Mouse (Mus musculus): ENCODE results near the gene Pkdcc. TPM values are rescaled to one million over a fixed set of nuclear protein-coding genes. Genes with fewer than 3 reads are reported as not detected.

The Pkdcc gene
- polyA plus RNA-seq, 1 experiment from 2014 or later = 27.4 TPM

- Histone ChIP-seq H3K4me3 (no peak overlapping the region), H3K36me3 (no peaks in the 10 kb centered on the region), H3K4me1 (peaks cover 13% of the 10 kb centered on the region), H3K27me3 (ENCODE audit: insufficient read depth, poor library complexity, severe bottlenecking) (no peaks in the 10 kb centered on the region), H3K9me3 (no peaks in the 10 kb centered on the region), H3K27ac (no peak overlapping the region)
- no peak for DNase-seq (ENCODE audit: low spot score)
- WGBS = 61% methylated on average over 9 of the region's 9 CpGs
Measured at GRCm38 (mm10) chr17:83190810-83191209, 24.3 kb upstream of the Pkdcc start.

- H3K9me3 ChIP-seq = no peaks in the 10 kb centered on the region
- H3K27ac ChIP-seq = no peak overlapping the region
- peaks cover 50% of the 10 kb centered on the region for H3K4me1 ChIP-seq
- no peaks in the 10 kb centered on the region for H3K36me3 ChIP-seq
- 83% methylated on average over 4 of the region's 4 CpGs for WGBS
- no peak for DNase-seq (ENCODE audit: low spot score)
- no peak overlapping the region for H3K4me3 ChIP-seq
- no peaks in the 10 kb centered on the region for H3K27me3 ChIP-seq (ENCODE audit: insufficient read depth, poor library complexity, severe bottlenecking)
Measured at GRCm38 (mm10) chr17:83194491-83194890, 20.6 kb upstream of the Pkdcc start.

DNA sequence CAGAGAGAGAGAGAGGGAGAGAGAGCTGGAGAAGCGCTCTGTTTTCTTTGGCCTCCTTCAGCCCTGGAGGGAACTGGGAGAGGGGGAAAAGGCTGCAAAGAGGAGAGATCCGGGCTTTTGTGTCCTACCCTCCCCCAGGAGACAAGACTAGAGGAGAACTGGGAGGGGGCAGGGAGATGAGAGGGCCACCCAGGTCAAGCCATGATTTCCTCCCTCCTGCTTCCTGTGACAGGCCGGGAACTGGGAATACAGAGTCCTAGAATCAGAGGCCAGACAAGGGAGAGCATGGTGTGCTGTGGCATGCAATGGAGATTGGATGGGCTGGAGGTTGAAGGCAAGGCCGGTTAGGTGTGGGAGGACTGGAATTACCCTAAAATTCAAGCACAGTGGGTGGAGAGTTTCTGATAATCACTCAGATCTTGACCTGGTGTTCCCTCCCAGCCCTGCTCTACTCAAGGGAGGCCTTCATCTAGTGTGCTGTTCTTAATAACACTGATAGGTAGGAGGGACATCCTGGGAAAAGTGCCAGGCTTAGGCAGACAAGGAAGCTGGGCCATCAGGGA lies 17.6 kb upstream of the Pkdcc start:
- Histone ChIP-seq H3K4me1 (peaks cover 67% of the 10 kb centered on the region), H3K27me3 (ENCODE audit: insufficient read depth, poor library complexity, severe bottlenecking) (no peaks in the 10 kb centered on the region), H3K27ac (peak overlapping the region; percentile 77), H3K9me3 (no peaks in the 10 kb centered on the region), H3K36me3 (no peaks in the 10 kb centered on the region), H3K4me3 (no peak overlapping the region)
- peak; percentile 79 for DNase-seq (ENCODE audit: low spot score)
- 26% methylated on average over 4 of the region's 4 CpGs for WGBS

GRCm38 (mm10) chr17:83200469-83200868 lies 14.6 kb upstream of the Pkdcc start:
- Histone ChIP-seq H3K36me3 (no peaks in the 10 kb centered on the region), H3K4me3 (no peak overlapping the region), H3K4me1 (peaks cover 83% of the 10 kb centered on the region), H3K9me3 (no peaks in the 10 kb centered on the region), H3K27ac (peak overlapping the region; percentile 77), H3K27me3 (ENCODE audit: insufficient read depth, poor library complexity, severe bottlenecking) (0 out of 2 replicates have a peak, but pooled peaks cover 3% of the 10 kb centered on the region)
- no peak for DNase-seq (ENCODE audit: low spot score)
- WGBS = 74% methylated on average over 5 of the region's 5 CpGs

- DNase-seq (ENCODE audit: low spot score) = no peak
- WGBS = 26% methylated on average over 6 of the region's 6 CpGs
- Histone ChIP-seq H3K4me3 (no peak overlapping the region), H3K9me3 (no peaks in the 10 kb centered on the region), H3K27ac (peak overlapping the region; percentile 77), H3K36me3 (no peaks in the 10 kb centered on the region), H3K27me3 (ENCODE audit: insufficient read depth, poor library complexity, severe bottlenecking) (0 out of 2 replicates have a peak, but pooled peaks cover 3% of the 10 kb centered on the region), H3K4me1 (peaks cover 81% of the 10 kb centered on the region)
Measured at GRCm38 (mm10) chr17:83201257-83201656, 13.8 kb upstream of the Pkdcc start.

DNA sequence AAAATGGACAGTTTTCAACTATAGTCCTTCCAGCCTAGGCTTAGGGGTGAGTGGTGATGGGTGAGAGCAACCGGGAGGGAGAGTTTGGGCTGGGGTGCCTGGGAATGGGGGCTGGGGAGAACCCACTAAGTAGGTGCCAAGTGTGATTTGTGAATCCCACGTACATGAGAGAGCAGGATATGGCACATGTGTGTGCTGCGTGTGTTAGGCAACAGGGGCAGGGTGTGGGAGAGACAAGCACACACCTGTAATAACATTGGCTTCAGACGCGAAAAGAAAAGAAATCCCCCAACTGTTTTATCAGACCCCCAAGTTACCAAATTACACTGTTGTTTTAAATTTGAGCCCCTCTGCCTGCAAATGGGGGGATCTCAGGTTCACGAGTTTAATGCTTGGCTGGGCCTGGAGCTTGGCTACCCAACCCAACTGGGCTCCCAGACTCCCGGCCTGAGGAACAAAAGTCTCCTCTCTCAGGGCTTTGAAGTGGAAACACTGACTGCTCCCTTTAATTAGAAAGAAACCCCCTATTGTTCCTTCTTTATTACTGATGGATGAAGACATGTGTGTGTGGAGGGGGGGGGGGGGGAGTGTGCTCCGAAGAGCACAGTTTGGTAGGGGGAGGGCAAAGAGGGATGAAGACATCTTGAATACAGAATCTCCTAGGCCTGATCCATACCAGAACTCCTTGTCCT lies 11.3 kb upstream of the Pkdcc start:
- Histone ChIP-seq H3K27me3 (ENCODE audit: insufficient read depth, poor library complexity, severe bottlenecking) (0 out of 2 replicates have a peak, but pooled peaks cover 7% of the 10 kb centered on the region), H3K27ac (0 out of 2 replicates have a peak overlapping the region, but pooled peaks have one; percentile 7), H3K4me3 (no peak overlapping the region), H3K4me1 (peaks cover 61% of the 10 kb centered on the region), H3K36me3 (no peaks in the 10 kb centered on the region), H3K9me3 (no peaks in the 10 kb centered on the region)
- no peak for DNase-seq (ENCODE audit: low spot score)
- WGBS = 44% methylated on average over 8 of the region's 8 CpGs

- Histone ChIP-seq H3K4me1 (peaks cover 44% of the 10 kb centered on the region), H3K36me3 (0 out of 2 replicates have a peak, but pooled peaks cover 2% of the 10 kb centered on the region), H3K4me3 (no peak overlapping the region), H3K27me3 (ENCODE audit: insufficient read depth, poor library complexity, severe bottlenecking) (peaks cover 7% of the 10 kb centered on the region; the same call in 1 of the 2 replicates), H3K27ac (no peak overlapping the region), H3K9me3 (no peaks in the 10 kb centered on the region)
- 80% methylated on average over 3 of the region's 3 CpGs for WGBS
- DNase-seq (ENCODE audit: low spot score) = no peak
Measured at GRCm38 (mm10) chr17:83207296-83207695, 7.8 kb upstream of the Pkdcc start.

- no peak for DNase-seq (ENCODE audit: low spot score)
- Histone ChIP-seq H3K36me3 (0 out of 2 replicates have a peak, but pooled peaks cover 2% of the 10 kb centered on the region), H3K4me1 (peaks cover 45% of the 10 kb centered on the region), H3K27me3 (ENCODE audit: insufficient read depth, poor library complexity, severe bottlenecking) (peaks cover 7% of the 10 kb centered on the region; the same call in 1 of the 2 replicates), H3K4me3 (no peak overlapping the region), H3K27ac (no peak overlapping the region), H3K9me3 (no peaks in the 10 kb centered on the region)
- 52% methylated on average over 2 of the region's 2 CpGs for WGBS
Measured at GRCm38 (mm10) chr17:83208455-83208854, 6.6 kb upstream of the Pkdcc start.

DNA sequence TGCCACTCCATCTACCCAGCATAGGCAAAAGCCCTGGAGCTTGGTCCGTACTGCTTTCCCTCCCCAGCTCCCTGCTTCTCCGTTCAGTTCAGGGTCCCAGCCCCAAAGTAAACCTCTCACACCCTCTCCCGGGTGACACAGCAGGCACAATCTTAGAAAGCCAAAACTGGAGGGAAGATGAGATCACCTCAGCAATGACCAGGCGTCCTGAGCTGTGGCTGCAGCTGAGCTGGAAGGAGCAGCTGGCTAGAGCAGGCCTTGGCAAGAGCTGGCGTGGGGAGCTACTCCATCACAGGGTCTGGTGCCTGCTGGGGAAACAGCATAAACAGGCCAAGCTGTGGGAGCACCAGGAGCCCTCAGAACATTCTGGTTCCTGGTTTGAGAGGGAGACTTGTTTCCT lies 4.6 kb upstream of the Pkdcc start:
- Histone ChIP-seq H3K36me3 (0 out of 2 replicates have a peak, but pooled peaks cover 2% of the 10 kb centered on the region), H3K9me3 (no peaks in the 10 kb centered on the region), H3K27me3 (ENCODE audit: insufficient read depth, poor library complexity, severe bottlenecking) (peaks cover 5% of the 10 kb centered on the region; the same call in 1 of the 2 replicates), H3K4me1 (peaks cover 40% of the 10 kb centered on the region), H3K27ac (peak overlapping the region; percentile 49), H3K4me3 (no peak overlapping the region)
- no peak for DNase-seq (ENCODE audit: low spot score)
- 56% methylated on average over 5 of the region's 5 CpGs for WGBS

- Histone ChIP-seq H3K4me1 (peaks cover 35% of the 10 kb centered on the region), H3K4me3 (no peak overlapping the region), H3K27ac (no peak overlapping the region), H3K36me3 (0 out of 2 replicates have a peak, but pooled peaks cover 2% of the 10 kb centered on the region), H3K9me3 (no peaks in the 10 kb centered on the region), H3K27me3 (ENCODE audit: insufficient read depth, poor library complexity, severe bottlenecking) (peaks cover 5% of the 10 kb centered on the region; the same call in 1 of the 2 replicates)
- 91% methylated on average over 10 of the region's 10 CpGs for WGBS
- no peak for DNase-seq (ENCODE audit: low spot score)
Measured at GRCm38 (mm10) chr17:83211196-83211595, 3.9 kb upstream of the Pkdcc start.

GRCm38 (mm10) chr17:83212422-83212821 lies 2.7 kb upstream of the Pkdcc start:
- no peak for DNase-seq (ENCODE audit: low spot score)
- H3K36me3 ChIP-seq = 0 out of 2 replicates have a peak, but pooled peaks cover 2% of the 10 kb centered on the region
- H3K4me1 ChIP-seq = peaks cover 37% of the 10 kb centered on the region
- no peak overlapping the region for H3K4me3 ChIP-seq
- WGBS = 75% methylated on average over 2 of the region's 2 CpGs
- no peaks in the 10 kb centered on the region for H3K9me3 ChIP-seq
- peaks cover 3% of the 10 kb centered on the region; the same call in 1 of the 2 replicates for H3K27me3 ChIP-seq (ENCODE audit: insufficient read depth, poor library complexity, severe bottlenecking)
- H3K27ac ChIP-seq = peak overlapping the region; percentile 62

GRCm38 (mm10) chr17:83213228-83213915 lies 1.7 kb upstream of the Pkdcc start:
- Histone ChIP-seq H3K27ac (peak overlapping the region; percentile 96), H3K36me3 (0 out of 2 replicates have a peak, but pooled peaks cover 4% of the 10 kb centered on the region), H3K4me3 (peak overlapping the region; percentile 79), H3K4me1 (peaks cover 45% of the 10 kb centered on the region), H3K9me3 (no peaks in the 10 kb centered on the region), H3K27me3 (ENCODE audit: insufficient read depth, poor library complexity, severe bottlenecking) (no peaks in the 10 kb centered on the region; the same call in 1 of the 2 replicates)
- no peak for DNase-seq (ENCODE audit: low spot score)
- WGBS = 57% methylated on average over 9 of the region's 9 CpGs

Measured in heart, embryonic 10.5 days (tissue).